Mouse (Mus musculus): ENCODE measurements around the gene Dglucy.

Dglucy gene

DNA sequence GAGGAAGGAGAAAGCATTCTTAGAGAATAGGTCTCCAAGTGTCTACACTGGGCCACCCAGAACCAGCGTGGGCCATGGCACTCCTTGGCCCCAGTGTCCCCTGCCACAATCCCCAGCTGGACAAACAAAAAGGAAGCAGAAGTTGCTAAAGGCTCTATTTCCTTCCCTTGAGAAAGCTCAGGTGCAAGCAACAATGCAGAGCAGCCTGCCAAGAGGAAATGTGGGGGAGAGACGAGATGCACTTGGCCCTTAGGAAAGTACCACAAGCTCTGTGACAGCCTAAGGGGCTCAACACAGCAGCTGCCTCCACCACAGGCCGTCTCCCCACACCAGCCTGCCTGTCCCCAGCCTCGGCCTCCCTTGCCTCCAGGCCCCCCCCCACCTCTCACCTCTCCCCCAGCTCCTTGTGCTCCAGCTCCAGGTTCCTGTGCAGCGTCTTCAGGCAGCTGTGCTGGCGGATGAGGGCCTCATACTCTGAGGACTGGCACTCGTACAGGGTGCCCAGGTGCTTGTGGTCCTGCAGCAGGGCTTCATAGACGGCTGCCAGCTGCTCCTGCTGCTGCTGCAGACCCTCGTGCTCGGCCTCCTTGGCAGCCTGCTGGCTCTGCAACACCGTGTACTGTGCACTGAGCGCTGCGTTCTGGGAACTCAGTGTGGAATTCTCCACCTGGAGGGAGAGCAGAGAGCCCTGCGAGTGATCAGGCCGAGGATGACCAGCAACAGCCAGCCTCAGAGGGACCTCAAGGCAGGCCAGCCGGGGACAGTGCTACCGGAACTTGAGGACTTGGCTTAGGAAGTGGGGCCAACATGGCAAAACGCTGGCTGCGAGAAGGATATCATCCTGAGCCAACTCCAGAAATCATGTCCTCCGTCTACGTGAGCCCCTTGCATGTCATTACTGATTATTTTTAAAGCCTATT, 158.8 kb downstream of the Dglucy start:
- peak; percentile 40 for DNase-seq

DNA sequence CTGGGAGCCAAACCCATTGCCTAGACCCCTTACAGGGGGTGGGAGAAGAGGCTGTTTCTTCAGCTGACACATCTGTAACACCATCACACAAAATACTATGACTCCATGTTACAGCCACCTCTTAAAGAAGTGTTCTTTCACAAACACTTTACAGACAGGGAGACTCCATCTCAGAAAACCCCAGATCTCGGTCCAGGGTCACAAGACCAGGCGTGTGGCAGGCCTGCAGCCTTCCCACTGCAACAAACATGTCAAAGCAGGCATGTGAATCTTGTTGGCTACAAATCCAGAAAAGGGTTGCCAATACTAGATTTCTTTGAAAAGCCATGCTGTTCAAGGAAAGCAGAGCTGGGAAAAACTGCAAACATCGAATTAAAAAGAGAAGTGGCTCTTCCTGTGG, 162.5 kb downstream of the Dglucy start:
- DNase-seq: peak; percentile 70

DNA sequence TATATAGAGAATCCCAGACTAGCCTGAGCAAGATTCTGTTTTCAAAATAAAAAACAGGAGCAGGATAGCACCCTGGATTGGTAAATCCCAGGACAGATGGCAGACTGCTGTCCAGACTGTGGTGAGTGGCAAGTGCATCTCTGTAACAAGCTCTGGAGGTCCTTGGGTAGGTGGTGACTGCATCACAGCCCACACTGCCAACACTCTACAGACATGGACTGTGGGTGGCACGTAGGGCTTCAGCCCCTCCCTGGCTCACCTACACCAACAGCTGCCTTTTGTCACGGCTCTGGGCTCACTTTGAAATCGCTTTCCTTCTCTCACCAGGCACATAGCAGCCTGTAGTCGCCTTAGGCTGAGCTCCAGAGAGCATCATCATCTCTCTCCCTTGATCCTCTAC, 164.3 kb downstream of the Dglucy start:
- no peak for DNase-seq

DNA sequence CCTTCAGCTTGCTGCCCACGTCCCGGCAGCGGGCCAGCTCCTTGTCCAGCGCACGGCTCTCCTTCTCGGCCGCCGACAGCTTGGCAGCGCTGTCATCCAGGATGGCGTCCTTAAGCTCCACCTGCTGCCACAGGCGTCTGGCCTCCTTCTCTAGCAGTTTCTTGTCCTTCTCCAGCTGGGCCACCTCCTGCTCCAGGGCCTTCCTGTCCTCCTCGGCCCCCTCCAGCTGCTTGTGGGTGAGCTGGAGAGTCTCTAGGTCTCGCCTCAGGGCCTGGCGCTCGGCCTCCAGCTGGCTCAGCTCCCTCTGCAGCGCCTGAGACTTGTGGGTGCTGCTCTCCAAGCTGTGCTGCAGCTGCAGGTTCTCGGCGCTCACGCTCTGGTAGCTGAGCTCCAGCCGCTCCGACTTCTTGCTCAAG, 166.1 kb downstream of the Dglucy start:
- peak; percentile 70 for DNase-seq

DNA sequence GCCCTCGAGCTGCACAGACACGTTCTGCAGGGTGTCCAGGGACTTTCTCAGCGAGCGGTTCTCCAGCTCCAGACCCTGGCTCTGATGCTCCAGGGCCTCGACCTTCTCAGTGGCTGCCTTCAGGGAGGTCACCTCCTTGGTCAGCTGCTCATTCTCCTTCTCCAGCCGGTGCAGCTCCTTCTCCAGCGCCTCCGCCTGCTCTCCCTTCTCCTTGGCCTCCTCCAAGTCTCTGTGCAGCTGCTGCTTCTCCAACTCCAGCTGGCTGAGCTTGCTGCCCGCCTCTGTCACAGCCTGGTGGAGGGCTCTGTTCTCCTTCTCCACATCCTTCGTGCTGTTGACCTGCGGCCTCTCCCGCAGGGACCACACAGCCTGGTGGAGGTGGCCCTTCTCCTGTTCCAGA, 166.6 kb downstream of the Dglucy start:
- peak; percentile 36 for DNase-seq

DNA sequence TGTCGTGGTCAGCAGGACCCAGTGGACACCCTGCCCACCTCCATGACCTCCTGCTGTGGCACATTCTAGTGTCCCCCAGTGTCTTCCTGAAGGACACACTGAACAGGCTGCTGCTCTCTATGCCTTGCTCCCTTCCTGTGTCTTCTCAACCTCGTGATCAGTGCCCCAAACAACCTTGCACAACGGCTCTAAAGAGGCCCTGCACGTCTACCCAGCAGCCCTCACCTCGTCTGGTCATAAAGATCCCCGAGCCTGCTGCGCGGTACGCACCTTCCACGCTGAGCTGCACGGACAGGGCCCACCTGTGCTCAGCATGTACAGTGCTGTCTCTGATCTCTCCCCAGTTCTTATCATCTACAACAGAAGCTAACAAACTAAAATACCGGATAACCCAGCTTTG, 167.1 kb downstream of the Dglucy start:
- DNase-seq: no peak
